Mouse (Mus musculus) heart, adult 2 months (tissue): ENCODE results near the gene Srgap3. TPM values are rescaled to one million over a fixed set of nuclear protein-coding genes. Genes with fewer than 3 reads are reported as not detected.

Source experiments
- DNase-seq, 2 experiments: peaks; one replicate each; pipeline ENCODE4 v3.0.0; 2021
- H3K27ac ChIP-seq: fragments of 200-600 bp; 2 replicates; pipeline ENCODE4 v1.8.1; 2022
- H3K27me3 ChIP-seq: fragments of 200-500 bp; 2 replicates; pipeline ENCODE4 v1.6.1; 2012; ENCODE audit warnings: mild to moderate bottlenecking, low read length, inconsistent platforms, mixed read lengths; ENCODE audit not compliant: control insufficient read depth, insufficient read depth
- H3K36me3 ChIP-seq: fragments of 200-500 bp; 2 replicates; pipeline ENCODE4 v1.6.1; 2012; ENCODE audit warnings: low read length, inconsistent platforms; ENCODE audit not compliant: control insufficient read depth, insufficient read depth
- H3K4me1 ChIP-seq: fragments of 200-500 bp; 2 replicates; pipeline ENCODE4 v1.6.1; 2011; ENCODE audit warnings: low read length; ENCODE audit not compliant: control insufficient read depth, insufficient read depth
- H3K4me3 ChIP-seq: fragments of 200-600 bp; 2 replicates; pipeline ENCODE4 v1.8.1; 2022
- H3K79me2 ChIP-seq: fragments of 200-500 bp; replicated peaks from 2 replicates; pipeline ENCODE4 v1.6.1; 2012; ENCODE audit warnings: mild to moderate bottlenecking, inconsistent platforms, low read length, moderate library complexity, mixed read lengths; ENCODE audit not compliant: control insufficient read depth, insufficient read depth
- H3K9ac ChIP-seq: fragments of 200-500 bp; 2 replicates; pipeline ENCODE4 v1.6.1; 2012; ENCODE audit warnings: low read depth, mild to moderate bottlenecking, control low read depth, inconsistent platforms, low read length, mixed read lengths
- CTCF ChIP-seq: fragments of 200-600 bp; IDR thresholded peaks from 2 replicates; pipeline ENCODE4 v1.8.1; 2022; ENCODE audit warnings: antibody characterized with exemption, mild to moderate bottlenecking, moderate library complexity
- EP300 ChIP-seq: fragments of 200-500 bp; IDR thresholded peaks from 2 replicates; pipeline ENCODE4 v1.6.1; 2011; ENCODE audit warnings: low read depth, low read length, control low read depth; ENCODE audit not compliant: insufficient read depth
- POLR2A ChIP-seq: fragments of 200-500 bp; IDR thresholded peaks from 2 replicates; pipeline ENCODE4 v1.6.1; 2011; ENCODE audit warnings: mild to moderate bottlenecking, low read depth, low read length, control low read depth; ENCODE audit not compliant: insufficient read depth
- WGBS: fragments of 180-500 bp; shearing (Covaris S2); methylation state at CpG from one replicate; pipeline ENCODE4 v1.1.7; 2018; 5-methylcytosine and 5-hydroxymethylcytosine counted together
- intact Hi-C: fragments of 180-260 bp; cut with DNase I; formaldehyde crosslinking; loops from one replicate; pipeline ENCODE4 v1.15.1; 2025
- polyA plus RNA-seq: library from polyadenylated mRNA; depleted of rRNA; stranded (reverse); fragments of >200 nt; gene quantifications from 2 replicates; pipeline ENCODE4 v1.2.3, GENCODE M21; 2012
- total RNA-seq, 2 experiments: library from RNA; stranded (reverse); gene quantifications; 2 replicates each; pipeline ENCODE4 v1.2.3; 2021

The Srgap3 gene
- total and polyA plus RNA-seq, 3 experiments: 0.42 to 1.4 (median 0.61) TPM

- peaks cover 8% of the 10 kb centered on the region for H3K4me1 ChIP-seq
- TF ChIP-seq CTCF (peak; percentile 70), EP300 (no peak)
- H3K9ac ChIP-seq: no peak overlapping the region
- H3K4me3 ChIP-seq: no peak overlapping the region
- H3K27ac ChIP-seq: peak overlapping the region; percentile 18
- no peaks in the 10 kb centered on the region for H3K79me2 ChIP-seq
- no peak for DNase-seq
- intact Hi-C loops: loop anchor here (10.0 kb wide), 1 partner anchor 67 kb away; no protein-coding TSS in a partner anchor
- no peaks in the 10 kb centered on the region for H3K36me3 ChIP-seq
- no peaks in the 10 kb centered on the region for H3K27me3 ChIP-seq
- 35% methylated on average over 10 of the region's 10 CpGs for WGBS
Measured at GRCm38 (mm10) chr6:112781409-112782093, 165.5 kb downstream of the Srgap3 start.

GRCm38 (mm10) chr6:112778211-112778610 is 168.9 kb downstream of the Srgap3 start:
- H3K27ac ChIP-seq: peak overlapping the region; percentile 16; the same call in 1 of the 2 replicates
- peaks cover 8% of the 10 kb centered on the region for H3K4me1 ChIP-seq
- H3K9ac ChIP-seq: no peak overlapping the region
- 24% methylated on average over 3 of the region's 3 CpGs for WGBS
- no peak for TF ChIP-seq CTCF
- no peak for TF ChIP-seq EP300
- no peak for TF ChIP-seq POLR2A
- no peak overlapping the region for H3K4me3 ChIP-seq
- intact Hi-C loops: no loop called here
- H3K79me2 ChIP-seq: no peaks in the 10 kb centered on the region
- no peak for DNase-seq
- H3K27me3 ChIP-seq: no peaks in the 10 kb centered on the region
- no peaks in the 10 kb centered on the region for H3K36me3 ChIP-seq

- intact Hi-C loops: no loop called here
- H3K4me3 ChIP-seq: no peak overlapping the region
Measured at GRCm38 (mm10) chr6:112776718-112777117, 170.3 kb downstream of the Srgap3 start.

GRCm38 (mm10) chr6:112773754-112774153 is 173.3 kb downstream of the Srgap3 start:
- TF ChIP-seq POLR2A (no peak), CTCF (no peak), EP300 (no peak)
- 88% methylated on average over 7 of the region's 7 CpGs for WGBS

More at GRCm38 (mm10) chr6:112776718-112777117, 170.3 kb downstream of the Srgap3 start:
- no peak for TF ChIP-seq EP300
- no peak for TF ChIP-seq CTCF
- no peak for TF ChIP-seq POLR2A
- no peaks in the 10 kb centered on the region for H3K36me3 ChIP-seq
- WGBS: 87% methylated on average over 6 of the region's 6 CpGs
- H3K9ac ChIP-seq: no peak overlapping the region
- no peak overlapping the region for H3K27ac ChIP-seq
- no peak for DNase-seq
- H3K27me3 ChIP-seq: no peaks in the 10 kb centered on the region
- no peaks in the 10 kb centered on the region for H3K79me2 ChIP-seq
- H3K4me1 ChIP-seq: peaks cover 6% of the 10 kb centered on the region

GRCm38 (mm10) chr6:112770996-112771395 is 176.1 kb downstream of the Srgap3 start:
- H3K4me1 ChIP-seq: no peaks in the 10 kb centered on the region
- H3K27me3 ChIP-seq: no peaks in the 10 kb centered on the region
- no peak overlapping the region for H3K27ac ChIP-seq
- no peak for TF ChIP-seq EP300
- no peak for TF ChIP-seq CTCF
- no peak for TF ChIP-seq POLR2A
- H3K9ac ChIP-seq: no peak overlapping the region
- no peak overlapping the region for H3K4me3 ChIP-seq
- intact Hi-C loops: no loop called here
- H3K79me2 ChIP-seq: no peaks in the 10 kb centered on the region
- H3K36me3 ChIP-seq: no peaks in the 10 kb centered on the region
- 81% methylated on average over 2 of the region's 2 CpGs for WGBS
- no peak for DNase-seq

More at GRCm38 (mm10) chr6:112773754-112774153, 173.3 kb downstream of the Srgap3 start:
- Histone ChIP-seq H3K4me3 (no peak overlapping the region), H3K79me2 (no peaks in the 10 kb centered on the region), H3K4me1 (peaks cover 6% of the 10 kb centered on the region), H3K36me3 (no peaks in the 10 kb centered on the region), H3K27ac (no peak overlapping the region), H3K9ac (no peak overlapping the region), H3K27me3 (no peaks in the 10 kb centered on the region)
- DNase-seq: no peak
- intact Hi-C loops: no loop called here

GRCm38 (mm10) chr6:112758541-112758940 is 188.5 kb downstream of the Srgap3 start:
- no peaks in the 10 kb centered on the region for H3K27me3 ChIP-seq
- TF ChIP-seq CTCF (no peak), POLR2A (no peak), EP300 (no peak)
- peak in 1 of 2 experiments; percentile 10 for DNase-seq
- no peak overlapping the region for H3K4me3 ChIP-seq
- no peaks in the 10 kb centered on the region for H3K79me2 ChIP-seq
- H3K36me3 ChIP-seq: no peaks in the 10 kb centered on the region
- H3K4me1 ChIP-seq: no peaks in the 10 kb centered on the region
- no peak overlapping the region for H3K9ac ChIP-seq
- WGBS: 32% methylated on average over 4 of the region's 4 CpGs
- H3K27ac ChIP-seq: no peak overlapping the region
- intact Hi-C loops: no loop called here
